Mouse (Mus musculus) kidney, adult 2 months (tissue): Measurements from ENCODE around the gene Kremen1.

Experiments
- CTCF ChIP-seq: fragments of 200-500 bp; conservative IDR thresholded peaks from 2 replicates; pipeline ENCODE4 v1.5.1; 2011; ENCODE audit warnings: low read depth, mild to moderate bottlenecking, control low read depth, low read length, moderate library complexity, mixed read lengths; ENCODE audit not compliant: insufficient read depth, insufficient read length
- POLR2A ChIP-seq: fragments of 200-500 bp; IDR thresholded peaks from one replicate; pipeline ENCODE4 v1.6.1; 2011; ENCODE audit warnings: low read depth, low read length, control low read depth

DNA sequence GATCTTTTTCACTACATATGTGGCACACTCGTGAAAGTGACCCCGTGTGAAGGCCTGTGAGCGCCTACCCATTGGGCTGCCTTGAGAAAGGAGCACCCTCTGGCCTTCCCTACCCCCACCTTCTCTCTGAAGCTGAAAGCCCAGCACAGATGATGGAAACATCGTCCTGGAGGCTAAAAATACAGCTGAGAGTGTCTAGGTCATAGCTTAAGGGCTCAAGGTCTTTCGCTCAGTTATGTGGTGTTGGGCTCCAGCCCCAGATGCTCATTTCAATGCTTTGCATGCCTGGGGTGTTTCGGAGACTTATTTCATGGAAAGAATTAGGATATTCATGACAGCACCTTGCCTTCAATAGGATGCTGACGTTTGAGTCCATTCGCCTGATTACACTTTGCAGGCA is 4.4 kb upstream of the Kremen1 start:
- TF ChIP-seq POLR2A (no peak), CTCF (no peak)
